Mouse (Mus musculus): ENCODE data around the gene Cdc42se2.

GRCm38 (mm10) chr11:54684831-54685230 lies 102.6 kb downstream of the Cdc42se2 start:
- TF ChIP-seq TAL1 (IDR thresholded peaks at IDR 0.05; ENCODE audit: low read length) (no peak), GATA1 (IDR thresholded peaks at IDR 0.05; ENCODE audit: low read length) (no peak)
